ENCODE assay signal across 8 mouse cellular contexts in the genomic region with DNA sequence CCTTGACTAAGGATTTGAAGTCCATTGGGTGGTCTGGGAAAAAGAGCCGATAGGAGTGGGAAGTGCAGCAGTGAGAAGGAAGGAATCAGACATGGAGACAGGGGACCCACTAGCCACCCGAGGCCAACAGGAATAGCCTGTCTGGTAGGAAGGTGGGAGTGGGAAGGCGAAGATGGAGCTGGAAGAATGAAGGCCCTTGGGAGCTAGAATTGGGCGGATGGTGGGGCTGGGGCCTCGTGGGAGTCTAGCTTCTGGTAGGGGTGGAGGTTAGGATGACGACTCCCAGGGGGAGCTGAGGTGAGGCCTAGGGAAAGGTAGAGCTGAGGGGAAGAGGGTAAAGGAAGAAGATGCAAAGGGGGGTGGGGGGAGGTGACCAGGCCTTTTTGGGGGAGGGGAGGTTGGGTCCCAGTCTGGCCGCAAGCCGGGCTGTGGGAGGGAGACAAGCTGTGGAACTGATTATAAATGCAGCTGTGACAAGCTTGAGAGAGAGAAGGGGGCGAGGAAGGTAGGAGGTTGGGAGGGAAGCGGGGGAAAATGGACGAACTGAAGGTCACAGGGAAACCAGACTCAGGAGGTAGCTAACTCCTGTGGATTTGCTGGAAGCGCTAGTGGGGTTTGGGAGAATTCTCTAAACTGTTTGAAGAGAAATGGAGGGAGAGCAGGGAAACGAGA. TPM values are rescaled to one million over a fixed set of nuclear protein-coding genes. Genes with fewer than 3 reads are reported as not detected.
DNase-seq lines count a peak whose midpoint lies in the region; ATAC-seq and TF ChIP-seq lines count a peak whose summit lies in the region.

No protein-coding gene starts in this region.

- no peak overlapping the region for H3K27ac ChIP-seq in spleen, adult 2 months (ENCODE audit: insufficient read depth, low read length)
- peak overlapping the region; percentile 75 for H3K27ac ChIP-seq in limb, embryonic 15.5 days
- H3K27ac ChIP-seq in stomach, embryonic 15.5 days = peak overlapping the region; percentile 58

- peak overlapping the region; percentile 48; the same call in 1 of the 2 replicates for H3K4me3 ChIP-seq in spleen, adult 2 months (ENCODE audit: extremely low read depth, insufficient read depth, insufficient read length)
- peak overlapping the region; percentile 45 for H3K4me3 ChIP-seq in limb, embryonic 15.5 days
- H3K4me3 ChIP-seq in stomach, embryonic 15.5 days (replicated peaks) = peak overlapping the region; percentile 39

- H3K4me1 ChIP-seq in spleen, adult 2 months (ENCODE audit: control insufficient read depth, insufficient read depth, insufficient read length) = peaks cover 9% of the 10 kb centered on the region
- peaks cover 54% of the 10 kb centered on the region for H3K4me1 ChIP-seq in limb, embryonic 15.5 days
- peaks cover 39% of the 10 kb centered on the region for H3K4me1 ChIP-seq in stomach, embryonic 15.5 days

- ATAC-seq in limb, embryonic 15.5 days (ENCODE audit: insufficient number of reproducible peaks, low FRiP score, low TSS enrichment, low read depth) = no peak
- ATAC-seq in stomach, embryonic 15.5 days (ENCODE audit: insufficient read depth, low FRiP score, low read depth) = no peak

- 49% methylated on average over 13 of the region's 13 CpGs for WGBS in spleen, adult 2 months
- 28% methylated on average over 13 of the region's 13 CpGs for WGBS in limb, embryonic 15.5 days
- 31% methylated on average over 13 of the region's 13 CpGs for WGBS in stomach, embryonic 15.5 days

- no peaks in the 10 kb centered on the region for H3K9me3 ChIP-seq in limb, embryonic 15.5 days
- no peaks in the 10 kb centered on the region for H3K9me3 ChIP-seq in stomach, embryonic 15.5 days

- peaks cover 16% of the 10 kb centered on the region for H3K27me3 ChIP-seq in spleen, adult 2 months (ENCODE audit: control insufficient read depth, insufficient read depth, low read length)
- no peaks in the 10 kb centered on the region for H3K27me3 ChIP-seq in limb, embryonic 15.5 days
- H3K27me3 ChIP-seq in stomach, embryonic 15.5 days (replicated peaks) = no peaks in the 10 kb centered on the region

- no peak for TF ChIP-seq CTCF in spleen, adult 2 months (IDR thresholded peaks at IDR 0.05; ENCODE audit: extremely low read depth, insufficient read depth, insufficient read length, insufficient replicate concordance)

- peak overlapping the region; percentile 50; the same call in 1 of the 2 replicates for H3K9ac ChIP-seq in limb, embryonic 15.5 days
- 0 out of 2 replicates have a peak overlapping the region, but pooled peaks have one; percentile 5 for H3K9ac ChIP-seq in stomach, embryonic 15.5 days

- TF ChIP-seq POLR2A in spleen, adult 2 months (IDR thresholded peaks at IDR 0.05; ENCODE audit: low read depth, low read length) = no peak

- H3K4me2 ChIP-seq in limb, embryonic 15.5 days = peak overlapping the region; percentile 76
- peak overlapping the region; percentile 68 for H3K4me2 ChIP-seq in stomach, embryonic 15.5 days

- peak; percentile 56 to 59 for DNase-seq in frontal cortex, postnatal 36 days (ENCODE audit: low spot score in 2 of 2)
- no peak for DNase-seq in frontal cortex, postnatal 25 days (ENCODE audit: low spot score in 2 of 2)
- DNase-seq in spleen, adult 2 months (ENCODE audit: low read depth in 1 of 2, low spot score in 2 of 2) = no peak
- DNase-seq in spleen, postnatal 4 days (ENCODE audit: low spot score in 2 of 2) = no peak
- DNase-seq in natural killer cell, adult 2 months (ENCODE audit: low spot score in 2 of 2) = no peak
- DNase-seq in thymus, postnatal 0 days (ENCODE audit: low spot score) = no peak

- H3K36me3 ChIP-seq in spleen, adult 2 months (ENCODE audit: control insufficient read depth, insufficient read depth, low read length) = no peaks in the 10 kb centered on the region
- no peaks in the 10 kb centered on the region for H3K36me3 ChIP-seq in limb, embryonic 15.5 days
- no peaks in the 10 kb centered on the region for H3K36me3 ChIP-seq in stomach, embryonic 15.5 days

RNA-seq across cellular contexts. Expression of gene Syngap1, which starts 4.9 kb away (rescaled TPM):
- 7.3 and 9.6 TPM in 2 replicates for polyA plus RNA-seq in spleen, adult 2 months (2012; rRNA removed)
- polyA plus RNA-seq in limb, embryonic 15.5 days (2015; fragmentation: Nextera tagmentation; extraction: Ambion mirVana) = 1.6 and 1.9 TPM in 2 replicates
- 2.0 and 2.2 TPM in 2 replicates for polyA plus RNA-seq in stomach, embryonic 15.5 days (2015; fragmentation: Nextera tagmentation; extraction: Ambion mirVana)
- 0.21 TPM in 2 replicates for polyA plus RNA-seq in thymus, postnatal 0 days (2015; fragmentation: Nextera tagmentation; extraction: Ambion mirVana)

RNA-seq across cellular contexts. Expression of gene Cuta, which starts 6.6 kb away (rescaled TPM):
- polyA plus RNA-seq in spleen, adult 2 months (2012; rRNA removed) = 87.9 and 131 TPM in 2 replicates
- polyA plus RNA-seq in limb, embryonic 15.5 days (2015; fragmentation: Nextera tagmentation; extraction: Ambion mirVana) = 158 and 172 TPM in 2 replicates
- polyA plus RNA-seq in stomach, embryonic 15.5 days (2015; fragmentation: Nextera tagmentation; extraction: Ambion mirVana) = 179 and 191 TPM in 2 replicates
- polyA plus RNA-seq in thymus, postnatal 0 days (2015; fragmentation: Nextera tagmentation; extraction: Ambion mirVana) = 237 and 241 TPM in 2 replicates

RNA-seq across cellular contexts. Expression of gene Phf1, which starts 13.1 kb away (rescaled TPM):
- 103 and 131 TPM in 2 replicates for polyA plus RNA-seq in spleen, adult 2 months (2012; rRNA removed)
- 11.4 and 13.0 TPM in 2 replicates for polyA plus RNA-seq in limb, embryonic 15.5 days (2015; fragmentation: Nextera tagmentation; extraction: Ambion mirVana)
- polyA plus RNA-seq in stomach, embryonic 15.5 days (2015; fragmentation: Nextera tagmentation; extraction: Ambion mirVana) = 8.5 and 8.7 TPM in 2 replicates
- polyA plus RNA-seq in thymus, postnatal 0 days (2015; fragmentation: Nextera tagmentation; extraction: Ambion mirVana) = 8.5 and 9.3 TPM in 2 replicates

RNA-seq across cellular contexts. Expression of gene Zbtb9, which starts 27.0 kb away (rescaled TPM):
- polyA plus RNA-seq in spleen, adult 2 months (2012; rRNA removed) = 13.7 and 25.0 TPM in 2 replicates
- 13.5 and 14.1 TPM in 2 replicates for polyA plus RNA-seq in limb, embryonic 15.5 days (2015; fragmentation: Nextera tagmentation; extraction: Ambion mirVana)
- 13.3 and 14.9 TPM in 2 replicates for polyA plus RNA-seq in stomach, embryonic 15.5 days (2015; fragmentation: Nextera tagmentation; extraction: Ambion mirVana)
- 21.1 and 24.0 TPM in 2 replicates for polyA plus RNA-seq in thymus, postnatal 0 days (2015; fragmentation: Nextera tagmentation; extraction: Ambion mirVana)

RNA-seq across cellular contexts. Expression of gene Kifc5b, which starts 29.1 kb away (rescaled TPM):
- 6.8 and 7.6 TPM in 2 replicates for polyA plus RNA-seq in spleen, adult 2 months (2012; rRNA removed)
- 4.7 and 5.8 TPM in 2 replicates for polyA plus RNA-seq in limb, embryonic 15.5 days (2015; fragmentation: Nextera tagmentation; extraction: Ambion mirVana)
- polyA plus RNA-seq in stomach, embryonic 15.5 days (2015; fragmentation: Nextera tagmentation; extraction: Ambion mirVana) = 6.1 and 7.6 TPM in 2 replicates
- polyA plus RNA-seq in thymus, postnatal 0 days (2015; fragmentation: Nextera tagmentation; extraction: Ambion mirVana) = 4.2 and 5.8 TPM in 2 replicates

Comparison
In these comparisons a context has a peak if more than half of its experiments do, and no peak if none do; other contexts are left out.
1. DNase-seq: peak in frontal cortex, postnatal 36 days (2 of 2); none in frontal cortex, postnatal 25 days (0 of 2), spleen, adult 2 months (0 of 2), spleen, postnatal 4 days (0 of 2), natural killer cell, adult 2 months (0 of 2) and thymus, postnatal 0 days (single experiment).
2. Peak in every context shown above with its lines, with median percentiles within 50 percentile points of each other: H3K4me3 ChIP-seq.